Mouse (Mus musculus) testis, postnatal 14 days (tissue): ENCODE measurements around the gene Dnajb7.
A peak's percentile ranks its signal among the peaks of the same experiment; 100 is the strongest.

Source experiments
- DNase-seq: peaks from one replicate; pipeline ENCODE4 v3.0.0; 2021; ENCODE audit warnings: low spot score

Dnajb7 gene

GRCm38 (mm10) chr15:81365246-81365645 is 42.9 kb downstream of the Dnajb7 start:
- DNase-seq = no peak

- no peak for DNase-seq
These were observed 43.8 kb downstream of the Dnajb7 start for GRCm38 (mm10) chr15:81364271-81364670.

- no peak for DNase-seq
These were observed 45.6 kb downstream of the Dnajb7 start for GRCm38 (mm10) chr15:81362501-81362900.

GRCm38 (mm10) chr15:81361417-81362015 is 46.6 kb downstream of the Dnajb7 start:
- DNase-seq = no peak

- DNase-seq = no peak
These were observed 47.1 kb downstream of the Dnajb7 start for GRCm38 (mm10) chr15:81361022-81361404.

GRCm38 (mm10) chr15:81360345-81361021 is 47.6 kb downstream of the Dnajb7 start, which contains the start of gene Slc25a17:
Gene Slc25a17 (minus strand): TSS chr15:81360812.
- DNase-seq = peak; percentile 94

- no peak for DNase-seq
These were observed 48.7 kb downstream of the Dnajb7 start for GRCm38 (mm10) chr15:81359421-81359820.

- no peak for DNase-seq
These were observed 49.2 kb downstream of the Dnajb7 start for GRCm38 (mm10) chr15:81358943-81359342.

GRCm38 (mm10) chr15:81356946-81357345 is 51.2 kb downstream of the Dnajb7 start:
- no peak for DNase-seq
